Mouse (Mus musculus): Measurements from ENCODE around the gene Pfdn6. TPM values are rescaled to one million over a fixed set of nuclear protein-coding genes. Genes with fewer than 3 reads are reported as not detected.
"Not testable (repeated sequence)": the region's sequence is repeated elsewhere in the genome, so short reads cannot be mapped to it uniquely, and the experiment has no call there.

The Pfdn6 gene
- total RNA-seq, 1 experiment: 201 TPM

GRCm38 (mm10) chr17:33892429-33892828 lies 47.7 kb downstream of the Pfdn6 start:
- Histone ChIP-seq H3K4me1 (ENCODE audit: control insufficient read depth in 2 of 2, insufficient read depth in 2 of 2, low read length in 2 of 2, poor library complexity in 1 of 2) (peaks cover 4 to 10% of the 10 kb centered on the region in 2 experiments), H3K36me3 (ENCODE audit: control insufficient read depth, insufficient read depth, low read length, poor library complexity, severe bottlenecking) (peaks cover 3% of the 10 kb centered on the region; the same call in 1 of the 2 replicates), H3K9me3 (ENCODE audit: control insufficient read depth, insufficient read depth, low read depth, low read length) (no peaks in the 10 kb centered on the region; the same call in 1 of the 2 replicates), H3K27ac (ENCODE audit: insufficient read depth, low read depth, low read length, poor library complexity, severe bottlenecking) (peak overlapping the region; percentile 83), H3K4me3 (ENCODE audit: insufficient read depth in 1 of 2, low read depth in 1 of 2, low read length in 2 of 2, poor library complexity in 1 of 2, severe bottlenecking in 1 of 2) (no peak overlapping the region), H3K9ac (ENCODE audit: insufficient read depth, low read depth, low read length, poor library complexity, severe bottlenecking) (no peak overlapping the region)
- in situ Hi-C loops (cut with MboI; ENCODE audit: low sequenced_read_pairs in 2 of 2, unreplicated experiment in 2 of 2): no loop called here
- no peak for DNase-seq (ENCODE audit: low read depth, low spot score)
- no peak for TF ChIP-seq HCFC1 (IDR thresholded peaks at IDR 0.05; ENCODE audit: borderline replicate concordance, insufficient read depth, low read length)

DNA sequence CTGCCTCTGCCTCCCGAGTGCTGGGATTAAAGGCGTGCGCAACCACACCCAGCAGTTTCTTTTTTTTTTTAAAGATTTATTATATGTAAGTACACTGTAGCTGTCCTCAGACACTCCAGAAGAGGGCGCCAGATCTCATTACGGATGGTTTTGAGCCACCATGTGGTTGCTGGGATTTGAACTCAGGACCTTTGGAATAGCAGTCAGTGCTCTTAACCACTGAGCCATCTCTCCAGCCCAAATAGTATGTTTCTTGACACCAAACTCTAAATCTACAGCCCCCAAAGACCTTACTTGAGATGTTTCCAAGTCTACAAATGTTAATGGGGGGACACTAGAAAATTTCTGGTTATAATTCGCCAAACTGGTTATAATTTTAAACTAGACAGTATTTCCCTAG lies 48.3 kb downstream of the Pfdn6 start:
- in situ Hi-C loops (cut with MboI; ENCODE audit: low sequenced_read_pairs in 2 of 2, unreplicated experiment in 2 of 2); H3K4me1 ChIP-seq (ENCODE audit: control insufficient read depth in 2 of 2, insufficient read depth in 2 of 2, low read length in 2 of 2, poor library complexity in 1 of 2); H3K4me3 ChIP-seq (ENCODE audit: insufficient read depth in 1 of 2, low read depth in 1 of 2, low read length in 2 of 2, poor library complexity in 1 of 2, severe bottlenecking in 1 of 2); H3K9ac ChIP-seq (ENCODE audit: insufficient read depth, low read depth, low read length, poor library complexity, severe bottlenecking); H3K36me3 ChIP-seq (ENCODE audit: control insufficient read depth, insufficient read depth, low read length, poor library complexity, severe bottlenecking); H3K9me3 ChIP-seq (ENCODE audit: control insufficient read depth, insufficient read depth, low read depth, low read length); DNase-seq (ENCODE audit: low read depth, low spot score): not testable (repeated sequence)
- H3K27ac ChIP-seq (ENCODE audit: insufficient read depth, low read depth, low read length, poor library complexity, severe bottlenecking): peak overlapping the region; percentile 52; the same call in 1 of the 2 replicates
- TF ChIP-seq ZNF384 (IDR thresholded peaks at IDR 0.05; ENCODE audit: low read depth, low read length): 0 out of 2 replicates have a peak, but pooled peaks have one; percentile 34

- no peak overlapping the region for H3K9ac ChIP-seq (ENCODE audit: insufficient read depth, low read depth, low read length, poor library complexity, severe bottlenecking)
- H3K27ac ChIP-seq (ENCODE audit: insufficient read depth, low read depth, low read length, poor library complexity, severe bottlenecking): no peak overlapping the region
- peaks cover 4 to 10% of the 10 kb centered on the region in 2 experiments for H3K4me1 ChIP-seq (ENCODE audit: control insufficient read depth in 2 of 2, insufficient read depth in 2 of 2, low read length in 2 of 2, poor library complexity in 1 of 2)
- in situ Hi-C loops (cut with MboI; ENCODE audit: low sequenced_read_pairs in 2 of 2, unreplicated experiment in 2 of 2): no loop called here
- no peak for DNase-seq (ENCODE audit: low read depth, low spot score)
- H3K36me3 ChIP-seq (ENCODE audit: control insufficient read depth, insufficient read depth, low read length, poor library complexity, severe bottlenecking): peaks cover 9% of the 10 kb centered on the region
- no peaks in the 10 kb centered on the region; the same call in 1 of the 2 replicates for H3K9me3 ChIP-seq (ENCODE audit: control insufficient read depth, insufficient read depth, low read depth, low read length)
- H3K4me3 ChIP-seq (ENCODE audit: insufficient read depth in 1 of 2, low read depth in 1 of 2, low read length in 2 of 2, poor library complexity in 1 of 2, severe bottlenecking in 1 of 2): no peak overlapping the region
- TF ChIP-seq ZC3H11A (IDR thresholded peaks at IDR 0.05; ENCODE audit: borderline replicate concordance, low read depth, low read length) (no peak), ZNF384 (IDR thresholded peaks at IDR 0.05; ENCODE audit: low read depth, low read length) (no peak), CHD2 (IDR thresholded peaks at IDR 0.05; ENCODE audit: low read depth, low read length) (no peak), HCFC1 (IDR thresholded peaks at IDR 0.05; ENCODE audit: borderline replicate concordance, insufficient read depth, low read length) (no peak), MAFK (IDR thresholded peaks at IDR 0.05; ENCODE audit: insufficient read depth, low read depth, low read length) (no peak)
Measured at GRCm38 (mm10) chr17:33891357-33891756, 48.8 kb downstream of the Pfdn6 start.

- DNase-seq (ENCODE audit: low read depth, low spot score): peak; percentile 99
- TF ChIP-seq ZC3H11A (IDR thresholded peaks at IDR 0.05; ENCODE audit: borderline replicate concordance, low read depth, low read length): no peak
- TF ChIP-seq HCFC1 (IDR thresholded peaks at IDR 0.05; ENCODE audit: borderline replicate concordance, insufficient read depth, low read length): peak; percentile 82
- TF ChIP-seq MAFK (IDR thresholded peaks at IDR 0.05; ENCODE audit: insufficient read depth, low read depth, low read length): peak; percentile 67; the same call in 1 of the 2 replicates
- no peak for TF ChIP-seq CHD2 (IDR thresholded peaks at IDR 0.05; ENCODE audit: low read depth, low read length)
- no peak for TF ChIP-seq ZNF384 (IDR thresholded peaks at IDR 0.05; ENCODE audit: low read depth, low read length)
- in situ Hi-C loops (cut with MboI; ENCODE audit: low sequenced_read_pairs in 2 of 2, unreplicated experiment in 2 of 2): no loop called here
- Histone ChIP-seq H3K36me3 (ENCODE audit: control insufficient read depth, insufficient read depth, low read length, poor library complexity, severe bottlenecking) (peaks cover 16% of the 10 kb centered on the region), H3K27ac (ENCODE audit: insufficient read depth, low read depth, low read length, poor library complexity, severe bottlenecking) (peak within 1 kb of the TSS; percentile 84), H3K9me3 (ENCODE audit: control insufficient read depth, insufficient read depth, low read depth, low read length) (no peaks in the 10 kb centered on the region; the same call in 1 of the 2 replicates), H3K4me1 (ENCODE audit: control insufficient read depth in 2 of 2, insufficient read depth in 2 of 2, low read length in 2 of 2, poor library complexity in 1 of 2) (peaks cover 4 to 10% of the 10 kb centered on the region in 2 experiments), H3K4me3 (ENCODE audit: insufficient read depth in 1 of 2, low read depth in 1 of 2, low read length in 2 of 2, poor library complexity in 1 of 2, severe bottlenecking in 1 of 2) (peak within 1 kb of the TSS; percentile 79 to 85), H3K9ac (ENCODE audit: insufficient read depth, low read depth, low read length, poor library complexity, severe bottlenecking) (peak within 1 kb of the TSS; percentile 83)
Measured at GRCm38 (mm10) chr17:33890533-33891059, 49.5 kb downstream of the Pfdn6 start, which contains the start of gene Kifc1. Kifc1 (minus strand) TSS chr17:33890661.

- H3K36me3 ChIP-seq (ENCODE audit: control insufficient read depth, insufficient read depth, low read length, poor library complexity, severe bottlenecking): peaks cover 18% of the 10 kb centered on the region
- H3K9ac ChIP-seq (ENCODE audit: insufficient read depth, low read depth, low read length, poor library complexity, severe bottlenecking): peak overlapping the region; percentile 83
- in situ Hi-C loops (cut with MboI; ENCODE audit: low sequenced_read_pairs in 2 of 2, unreplicated experiment in 2 of 2); DNase-seq (ENCODE audit: low read depth, low spot score); H3K9me3 ChIP-seq (ENCODE audit: control insufficient read depth, insufficient read depth, low read depth, low read length); H3K4me1 ChIP-seq (ENCODE audit: control insufficient read depth in 2 of 2, insufficient read depth in 2 of 2, low read length in 2 of 2, poor library complexity in 1 of 2): not testable (repeated sequence)
- H3K4me3 ChIP-seq (ENCODE audit: insufficient read depth in 1 of 2, low read depth in 1 of 2, low read length in 2 of 2, poor library complexity in 1 of 2, severe bottlenecking in 1 of 2): peak overlapping the region; percentile 79 to 85
- peak overlapping the region; percentile 84 for H3K27ac ChIP-seq (ENCODE audit: insufficient read depth, low read depth, low read length, poor library complexity, severe bottlenecking)
Measured at GRCm38 (mm10) chr17:33889941-33890532, 50.1 kb downstream of the Pfdn6 start.

Other genes with a start within 250 kb of the Pfdn6 start
- 14.3 and 17.4 TPM in 2 replicates for gene March2, start 221.7 kb downstream of the Pfdn6 start, total RNA-seq (2012; rRNA removed)
- 26.0 and 34.8 TPM in 2 replicates for gene Rab11b, start 179.8 kb downstream of the Pfdn6 start, total RNA-seq (2012; rRNA removed)
- 30.5 and 39.3 TPM in 2 replicates for gene Angptl4, start 158.5 kb downstream of the Pfdn6 start, total RNA-seq (2012; rRNA removed)
- 81.1 and 165 TPM in 2 replicates for gene Kank3, start 129.8 kb downstream of the Pfdn6 start, total RNA-seq (2012; rRNA removed)
- gene Rps28, start 115.8 kb downstream of the Pfdn6 start, total RNA-seq (2012; rRNA removed): 5,476 and 6,336 TPM in 2 replicates
- 639 and 871 TPM in 2 replicates for gene Ndufa7, start 115.8 kb downstream of the Pfdn6 start, total RNA-seq (2012; rRNA removed)
- 131 and 228 TPM in 2 replicates for gene Cd320, start 97.3 kb downstream of the Pfdn6 start, total RNA-seq (2012; rRNA removed)
- gene Gm7029, start 66.5 kb downstream of the Pfdn6 start, total RNA-seq (2012; rRNA removed): 11.6 and 19.7 TPM in 2 replicates
- 149 and 187 TPM in 2 replicates for gene Kifc1, start 49.7 kb downstream of the Pfdn6 start, total RNA-seq (2012; rRNA removed)
- gene Platr17, start 35.2 kb downstream of the Pfdn6 start, total RNA-seq (2012; rRNA removed): 33.2 and 46.0 TPM in 2 replicates
- 67.3 and 73.7 TPM in 2 replicates for gene Daxx, start 30.9 kb downstream of the Pfdn6 start, total RNA-seq (2012; rRNA removed)
- gene Tapbp, start 24.4 kb downstream of the Pfdn6 start, total RNA-seq (2012; rRNA removed): 39.4 and 64.9 TPM in 2 replicates
- 32.8 and 34.8 TPM in 2 replicates for gene Zbtb22, start 24.4 kb downstream of the Pfdn6 start, total RNA-seq (2012; rRNA removed)
- 65.8 and 129 TPM in 2 replicates for gene Rgl2, start 10.8 kb downstream of the Pfdn6 start, total RNA-seq (2012; rRNA removed)
- 65.6 and 78.2 TPM in 2 replicates for gene Wdr46, start 317 bp upstream of the Pfdn6 start, total RNA-seq (2012; rRNA removed)
- 10.3 and 15.3 TPM in 2 replicates for gene B3galt4, start 11.1 kb upstream of the Pfdn6 start, total RNA-seq (2012; rRNA removed)
- 23.2 and 24.8 TPM in 2 replicates for gene Vps52, start 15.5 kb upstream of the Pfdn6 start, total RNA-seq (2012; rRNA removed)
- gene Rps18, start 15.7 kb upstream of the Pfdn6 start, total RNA-seq (2012; rRNA removed): 4,706 and 5,724 TPM in 2 replicates
- 69.5 and 155 TPM in 2 replicates for gene H2-K1, start 60.0 kb upstream of the Pfdn6 start, total RNA-seq (2012; rRNA removed)
- gene Ring1, start 84.3 kb upstream of the Pfdn6 start, total RNA-seq (2012; rRNA removed): 5.6 and 8.9 TPM in 2 replicates
- 15.5 and 27.7 TPM in 2 replicates for gene H2-Ke6, start 87.7 kb upstream of the Pfdn6 start, total RNA-seq (2012; rRNA removed)
- gene Slc39a7, start 91.3 kb upstream of the Pfdn6 start, total RNA-seq (2012; rRNA removed): 253 and 394 TPM in 2 replicates
- 52.4 and 79.2 TPM in 2 replicates for gene Rxrb, start 91.5 kb upstream of the Pfdn6 start, total RNA-seq (2012; rRNA removed)
- 1.3 and 1.4 TPM in 2 replicates for gene Col11a2, start 99.1 kb upstream of the Pfdn6 start, total RNA-seq (2012; rRNA removed)
- 0.54 TPM in 1 of 2 replicates, not detected in the other for gene H2-Oa, start 152.0 kb upstream of the Pfdn6 start, total RNA-seq (2012; rRNA removed)
- gene H2-DMa, start 179.2 kb upstream of the Pfdn6 start, total RNA-seq (2012; rRNA removed): 18.5 and 24.5 TPM in 2 replicates
- 257 and 321 TPM in 2 replicates for gene Brd2, start 182.3 kb upstream of the Pfdn6 start, total RNA-seq (2012; rRNA removed)
- 0.31 TPM in 1 of 2 replicates, not detected in the other for gene H2-DMb2, start 203.0 kb upstream of the Pfdn6 start, total RNA-seq (2012; rRNA removed)
- 3.1 and 5.0 TPM in 2 replicates for gene H2-DMb1, start 212.7 kb upstream of the Pfdn6 start, total RNA-seq (2012; rRNA removed)
- 13.9 and 23.1 TPM in 2 replicates for gene Tap1, start 247.2 kb upstream of the Pfdn6 start, total RNA-seq (2012; rRNA removed)
- gene Psmb9, start 247.4 kb upstream of the Pfdn6 start, total RNA-seq (2012; rRNA removed): 3.8 and 4.1 TPM in 2 replicates

All from ES-E14 (cell line).